Mouse (Mus musculus) lung, postnatal 0 days (tissue): ENCODE data around the gene Cdk6. TPM values are rescaled to one million over a fixed set of nuclear protein-coding genes. Genes with fewer than 3 reads are reported as not detected.

Experiments
- ATAC-seq: fragments of 200-750 bp; cut with Nextera tagmentation; 2 replicates; pipeline ENCODE4 v1.8.0; 2017; ENCODE audit warnings: moderate library complexity
- DNase-seq: peaks from one replicate; pipeline ENCODE4 v3.0.0-alpha.2; 2016; ENCODE audit warnings: low spot score
- H3K27ac ChIP-seq: fragments of 300-500 bp; sonication (generic); 2 replicates; pipeline ENCODE4 v1.5.1; 2014; ENCODE audit warnings: antibody characterized with exemption, mild to moderate bottlenecking, low read length, mixed read lengths
- H3K27me3 ChIP-seq: fragments of 300-500 bp; sonication (generic); replicated peaks from 2 replicates; pipeline ENCODE4 v1.6.1; 2014; ENCODE audit warnings: low read length, mixed read lengths; ENCODE audit not compliant: insufficient read depth
- H3K36me3 ChIP-seq: fragments of 300-500 bp; sonication (generic); 2 replicates; pipeline ENCODE4 v1.6.1; 2014; ENCODE audit warnings: low read length, mixed read lengths; ENCODE audit not compliant: insufficient read depth
- H3K4me1 ChIP-seq: fragments of 300-500 bp; sonication (generic); 2 replicates; pipeline ENCODE4 v1.6.1; 2014; ENCODE audit warnings: antibody characterized with exemption, low read depth, low read length, mixed read lengths; ENCODE audit not compliant: insufficient read depth
- H3K4me2 ChIP-seq: fragments of 300-500 bp; sonication (generic); replicated peaks from 2 replicates; pipeline ENCODE4 v1.6.1; 2014; ENCODE audit warnings: low read depth, mild to moderate bottlenecking, low read length, moderate library complexity, mixed read lengths
- H3K4me3 ChIP-seq: fragments of 300-500 bp; sonication (generic); 2 replicates; pipeline ENCODE4 v1.5.1; 2014; ENCODE audit warnings: low read depth, low read length
- H3K9ac ChIP-seq: fragments of 300-500 bp; sonication (generic); replicated peaks from 2 replicates; pipeline ENCODE4 v1.6.1; 2014; ENCODE audit warnings: low read depth, mild to moderate bottlenecking
- H3K9me3 ChIP-seq: fragments of 300-500 bp; sonication (generic); 2 replicates; pipeline ENCODE4 v1.6.1; 2016; ENCODE audit warnings: low read length, mixed read lengths
- CTCF ChIP-seq: IDR thresholded peaks from 2 replicates; pipeline ENCODE4 v1.5.1; 2016; ENCODE audit warnings: antibody characterized with exemption, mild to moderate bottlenecking
- EP300 ChIP-seq: IDR thresholded peaks from 2 replicates; pipeline ENCODE4 v1.6.1; 2016; ENCODE audit warnings: antibody characterized with exemption, mild to moderate bottlenecking, control low read depth
- WGBS: fragments of 180-500 bp; shearing (Covaris S2); extraction: QIAGEN DNeasy Blood & Tissue Kit; methylation state at CpG from one replicate; pipeline ENCODE4 v1.1.7; 2014; 5-methylcytosine and 5-hydroxymethylcytosine counted together
- polyA plus RNA-seq: library from polyadenylated mRNA; unstranded; fragments of >200 nt; fragmentation: Nextera tagmentation; extraction: Ambion mirVana; gene quantifications from 2 replicates; pipeline ENCODE4 v1.2.1, GENCODE M21; 2015

Cdk6 gene
- polyA plus RNA-seq, 1 experiment from 2014 or later: 19.7 TPM

DNA sequence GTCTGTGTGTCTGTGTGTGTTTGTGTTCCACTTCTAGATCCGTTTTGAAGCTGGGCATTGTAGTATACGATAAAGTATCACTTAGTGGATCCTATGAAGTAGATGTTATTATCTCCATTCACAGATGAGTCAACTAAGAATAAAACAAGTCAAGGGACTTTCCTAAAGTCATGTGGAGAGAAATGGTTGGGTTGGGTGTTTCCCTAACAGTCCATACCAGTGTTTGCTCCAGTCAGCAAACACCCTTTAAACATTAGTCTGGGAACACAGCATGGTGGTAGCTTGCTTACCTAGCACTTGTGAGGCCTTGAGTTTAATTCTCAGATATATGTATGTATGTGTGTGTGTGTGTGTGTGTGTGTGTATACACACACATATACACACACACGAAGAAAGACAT is 168.2 kb downstream of the Cdk6 start:
- no peak overlapping the region for H3K4me3 ChIP-seq
- H3K4me2 ChIP-seq: no peak overlapping the region
- DNase-seq (no peak), ATAC-seq (no peak)
- TF ChIP-seq CTCF (no peak), EP300 (no peak)
- no peaks in the 10 kb centered on the region for H3K9me3 ChIP-seq
- H3K27ac ChIP-seq: no peak overlapping the region
- 76% methylated on average over 3 of the region's 3 CpGs for WGBS
- H3K4me1 ChIP-seq: 0 out of 2 replicates have a peak, but pooled peaks cover 3% of the 10 kb centered on the region
- no peaks in the 10 kb centered on the region; the same call in 1 of the 2 replicates for H3K36me3 ChIP-seq
- H3K27me3 ChIP-seq: no peaks in the 10 kb centered on the region
- H3K9ac ChIP-seq: no peak overlapping the region

DNA sequence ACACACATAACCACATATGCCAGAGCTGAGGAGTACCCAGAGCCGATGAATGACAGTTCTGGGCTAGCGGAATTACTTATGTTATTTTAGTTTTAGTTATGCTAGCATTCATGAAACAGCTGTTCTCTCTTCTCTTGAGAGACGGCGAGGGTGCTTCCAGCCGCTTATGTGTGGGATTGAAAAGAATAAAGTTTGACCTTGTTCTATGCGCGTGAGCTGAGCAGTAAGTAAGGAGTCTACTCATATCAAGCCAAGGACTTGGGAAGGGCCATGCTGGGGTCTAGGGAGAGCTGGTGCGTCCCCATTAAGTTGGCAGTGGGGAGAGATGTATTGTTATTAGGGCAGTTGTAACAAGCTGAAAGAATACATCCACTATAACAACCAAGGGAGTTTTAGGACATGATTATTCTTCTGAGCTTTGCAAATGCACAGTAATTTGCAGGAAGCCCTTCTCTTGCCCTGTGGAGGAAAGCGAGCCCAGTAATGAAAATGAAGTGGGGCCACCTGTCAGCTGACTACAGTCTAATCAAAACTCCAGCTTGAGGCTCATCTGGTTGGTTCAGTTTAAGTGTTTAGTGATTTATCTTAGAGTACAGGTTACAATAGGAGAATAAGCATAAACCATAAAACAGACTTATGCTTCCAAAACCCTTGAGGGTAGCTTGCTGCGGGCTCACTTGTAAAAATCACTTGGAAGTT is 170.0 kb downstream of the Cdk6 start:
- DNase-seq (no peak), ATAC-seq (no peak)
- TF ChIP-seq CTCF (no peak), EP300 (no peak)
- H3K27me3 ChIP-seq: no peaks in the 10 kb centered on the region
- no peaks in the 10 kb centered on the region for H3K4me1 ChIP-seq
- H3K4me2 ChIP-seq: no peak overlapping the region
- WGBS: 79% methylated on average over 10 of the region's 10 CpGs
- no peak overlapping the region for H3K4me3 ChIP-seq
- no peaks in the 10 kb centered on the region for H3K36me3 ChIP-seq
- no peaks in the 10 kb centered on the region for H3K9me3 ChIP-seq
- H3K27ac ChIP-seq: no peak overlapping the region
- H3K9ac ChIP-seq: no peak overlapping the region

DNA sequence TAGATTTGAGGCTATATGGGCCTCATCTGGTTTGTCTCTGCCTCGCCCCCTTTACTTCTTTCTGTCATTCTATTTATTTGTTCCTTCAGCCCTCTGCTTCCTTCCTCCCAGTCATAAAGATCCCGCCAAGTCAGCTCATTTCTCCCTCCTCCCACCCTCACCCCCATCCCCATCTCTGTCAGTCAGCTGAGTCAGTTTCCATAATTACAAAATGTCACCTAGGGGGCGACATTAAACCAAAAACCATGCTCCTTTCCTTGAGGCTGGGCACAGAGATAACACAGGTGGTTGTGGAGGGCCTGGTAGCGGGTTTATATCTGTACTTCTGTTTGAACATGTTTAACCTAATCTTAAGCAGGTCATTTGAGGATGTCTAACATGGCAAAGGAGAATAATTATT is 171.3 kb downstream of the Cdk6 start:
- Histone ChIP-seq H3K36me3 (no peaks in the 10 kb centered on the region), H3K27me3 (no peaks in the 10 kb centered on the region), H3K4me2 (no peak overlapping the region), H3K9ac (no peak overlapping the region), H3K9me3 (no peaks in the 10 kb centered on the region), H3K4me3 (no peak overlapping the region), H3K27ac (no peak overlapping the region), H3K4me1 (no peaks in the 10 kb centered on the region)
- TF ChIP-seq EP300: no peak
- peak; percentile 49 for TF ChIP-seq CTCF
- 48% methylated on average over 4 of the region's 4 CpGs for WGBS
- ATAC-seq (no peak), DNase-seq (no peak)

DNA sequence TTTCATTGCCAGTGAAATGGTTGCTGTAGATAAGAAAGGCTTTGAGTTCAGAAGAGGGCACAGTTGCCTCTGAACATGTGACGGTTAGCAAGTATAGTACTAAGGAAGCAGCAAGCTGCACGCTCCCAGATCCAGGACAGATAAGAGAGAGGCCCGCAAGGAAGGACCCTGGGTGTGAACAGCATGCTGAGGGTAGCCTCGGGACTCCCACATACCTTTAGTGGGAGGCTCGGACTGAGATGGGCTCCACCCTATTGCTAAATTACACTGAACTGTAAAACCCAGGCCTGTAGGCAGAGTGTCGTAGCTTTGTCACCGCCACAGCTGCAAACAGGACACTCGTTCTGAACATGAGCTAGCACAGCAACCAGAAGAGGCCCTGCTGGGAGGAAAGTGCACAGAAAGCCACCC is 173.6 kb downstream of the Cdk6 start:
- no peak overlapping the region for H3K4me3 ChIP-seq
- no peak for ATAC-seq
- H3K27ac ChIP-seq: no peak overlapping the region
- no peaks in the 10 kb centered on the region for H3K9me3 ChIP-seq
- no peak for DNase-seq
- WGBS: 46% methylated on average over 8 of the region's 8 CpGs
- no peak for TF ChIP-seq EP300
- no peak for TF ChIP-seq CTCF
- no peaks in the 10 kb centered on the region for H3K36me3 ChIP-seq
- no peaks in the 10 kb centered on the region for H3K27me3 ChIP-seq
- H3K9ac ChIP-seq: no peak overlapping the region
- no peaks in the 10 kb centered on the region for H3K4me1 ChIP-seq
- H3K4me2 ChIP-seq: no peak overlapping the region

DNA sequence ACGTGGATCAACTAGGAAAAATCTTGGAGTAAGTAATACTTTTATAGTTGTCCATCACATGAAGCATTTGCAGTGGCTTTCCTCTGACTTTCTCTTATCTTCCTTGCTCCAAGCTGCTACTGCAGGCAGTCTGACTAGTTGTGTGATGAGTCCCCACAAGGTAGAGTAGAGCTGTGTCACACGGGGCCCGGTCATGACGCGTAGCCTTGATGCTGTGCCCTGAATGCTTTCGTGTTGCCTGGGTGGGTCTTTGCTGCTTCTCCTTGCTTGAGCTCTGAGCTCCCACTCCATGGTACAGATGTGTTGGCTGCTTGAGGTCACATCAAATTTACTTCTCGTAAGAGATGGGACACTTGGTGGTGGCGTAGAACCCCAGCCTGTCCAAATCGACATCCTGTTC is 174.2 kb downstream of the Cdk6 start:
- no peaks in the 10 kb centered on the region for H3K27me3 ChIP-seq
- no peak overlapping the region for H3K9ac ChIP-seq
- no peak for TF ChIP-seq CTCF
- no peak for TF ChIP-seq EP300
- H3K4me2 ChIP-seq: no peak overlapping the region
- DNase-seq (no peak), ATAC-seq (no peak)
- no peaks in the 10 kb centered on the region for H3K4me1 ChIP-seq
- no peaks in the 10 kb centered on the region for H3K36me3 ChIP-seq
- no peak overlapping the region for H3K4me3 ChIP-seq
- WGBS: 90% methylated on average over 9 of the region's 9 CpGs
- no peaks in the 10 kb centered on the region for H3K9me3 ChIP-seq
- no peak overlapping the region for H3K27ac ChIP-seq

DNA sequence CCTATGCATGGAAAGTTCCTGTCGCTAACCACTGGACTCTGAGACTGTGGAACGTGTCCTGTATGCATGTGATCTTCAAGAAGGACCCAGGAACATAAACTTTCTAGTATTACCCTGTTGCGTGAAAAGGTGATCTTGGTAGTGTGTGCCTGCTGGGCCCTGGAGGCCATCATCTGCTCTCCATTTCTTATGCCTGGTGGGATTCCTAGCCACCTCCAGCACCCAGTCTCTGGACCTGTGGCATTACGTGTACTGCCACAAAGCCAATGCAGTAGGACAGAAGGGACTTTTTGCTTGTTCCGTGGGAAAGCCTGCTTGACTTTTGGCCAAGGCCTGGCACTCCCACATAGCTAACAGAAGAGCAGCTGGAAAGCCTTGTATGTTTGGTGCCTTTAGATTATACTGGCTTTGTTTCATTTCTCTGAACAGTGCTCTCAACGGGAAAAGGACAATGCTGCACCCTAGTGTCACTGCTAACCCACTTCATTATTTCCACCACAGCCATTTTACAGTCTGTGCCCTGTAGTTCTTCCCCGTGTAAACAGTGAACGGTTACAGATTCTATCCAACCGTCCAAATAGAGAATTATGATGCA is 175.3 kb downstream of the Cdk6 start:
- WGBS: 39% methylated on average over 9 of the region's 9 CpGs
- peak; percentile 92 for DNase-seq

More for the DNA sequence above, 175.3 kb downstream of the Cdk6 start:
- Histone ChIP-seq H3K9me3 (no peaks in the 10 kb centered on the region), H3K27ac (no peak overlapping the region), H3K36me3 (no peaks in the 10 kb centered on the region), H3K4me2 (no peak overlapping the region), H3K27me3 (no peaks in the 10 kb centered on the region), H3K4me1 (no peaks in the 10 kb centered on the region), H3K4me3 (no peak overlapping the region), H3K9ac (no peak overlapping the region)
- TF ChIP-seq CTCF (peak; percentile 93), EP300 (no peak)
- peak; percentile 90 for ATAC-seq
